Mouse (Mus musculus) MEL (cell line): ENCODE data around the gene Tprn. TPM values are rescaled to one million over a fixed set of nuclear protein-coding genes. Genes with fewer than 3 reads are reported as not detected.

Experiments used
- DNase-seq: peaks from one replicate; pipeline ENCODE4 v3.0.0; 2011; ENCODE audit warnings: low read depth, low spot score
- H3K27ac ChIP-seq: 2 replicates; pipeline ENCODE4 v1.5.1; 2012; ENCODE audit warnings: low read depth, mild to moderate bottlenecking, control low read depth, low read length, moderate library complexity; ENCODE audit not compliant: control insufficient read depth
- H3K27me3 ChIP-seq, 2 experiments: fragments of 150-350 bp in 1 of 2; sonication (generic) in 1 of 2; 2 replicates each; pipeline ENCODE4 v1.6.1; 2012; ENCODE audit warnings: low read length in 2 of 2, mild to moderate bottlenecking in 2 of 2, improper control_type of control experiment in 1 of 2, moderate library complexity in 1 of 2; ENCODE audit not compliant: insufficient read depth in 2 of 2, control insufficient read depth in 1 of 2
- H3K36me3 ChIP-seq, 2 experiments: 2 replicates each; pipeline ENCODE4 v1.6.1; 2012 to 2014; ENCODE audit warnings: low read length in 2 of 2, improper control_type of control experiment in 1 of 2, inconsistent platforms in 1 of 2, mild to moderate bottlenecking in 1 of 2; ENCODE audit not compliant: insufficient read depth in 2 of 2, control insufficient read depth in 1 of 2
- H3K4me1 ChIP-seq, 2 experiments: fragments of 150-350 bp in 1 of 2; sonication (generic) in 1 of 2; 2 replicates each; pipeline ENCODE4 v1.6.1; 2012; ENCODE audit warnings: low read length in 2 of 2, improper control_type of control experiment in 1 of 2, mild to moderate bottlenecking in 1 of 2; ENCODE audit not compliant: insufficient read depth in 2 of 2, control insufficient read depth in 1 of 2
- H3K4me3 ChIP-seq, 2 experiments: fragments of 150-350 bp in 1 of 2; sonication (generic) in 1 of 2; 2 replicates each; pipeline ENCODE4 v1.5.1; 2012; ENCODE audit warnings: low read depth in 2 of 2, low read length in 2 of 2, mild to moderate bottlenecking in 2 of 2, moderate library complexity in 2 of 2, control low read depth in 1 of 2, improper control_type of control experiment in 1 of 2; ENCODE audit not compliant: control insufficient read depth in 1 of 2, insufficient read depth in 1 of 2
- H3K79me2 ChIP-seq: 2 replicates; pipeline ENCODE4 v1.6.1; 2012; ENCODE audit warnings: mild to moderate bottlenecking, low read length, moderate library complexity; ENCODE audit not compliant: control insufficient read depth, poor library complexity, insufficient read depth
- H3K9ac ChIP-seq: 2 replicates; pipeline ENCODE4 v1.6.1; 2012; ENCODE audit warnings: low read depth, mild to moderate bottlenecking, control low read depth, low read length, moderate library complexity; ENCODE audit not compliant: control insufficient read depth, poor library complexity, severe bottlenecking
- H3K9me3 ChIP-seq: fragments of 150-350 bp; sonication (generic); replicated peaks from 2 replicates; pipeline ENCODE4 v1.6.1; 2012; ENCODE audit warnings: mild to moderate bottlenecking, low read length, improper control_type of control experiment, moderate library complexity; ENCODE audit not compliant: insufficient read depth
- CHD2 ChIP-seq: IDR thresholded peaks from 2 replicates; pipeline ENCODE4 v1.6.1; 2011; ENCODE audit warnings: low read length, improper control_type of control experiment
- E2F4 ChIP-seq: IDR thresholded peaks from 2 replicates; pipeline ENCODE4 v1.6.1; 2011; ENCODE audit warnings: low read depth, low read length, improper control_type of control experiment, borderline replicate concordance
- ELF1 ChIP-seq: IDR thresholded peaks from 2 replicates; pipeline ENCODE4 v1.6.1; 2014; ENCODE audit warnings: low read depth, mild to moderate bottlenecking, inconsistent platforms, low read length, improper control_type of control experiment, moderate library complexity
- ETS1 ChIP-seq: IDR thresholded peaks from 2 replicates; pipeline ENCODE4 v1.6.1; 2012; ENCODE audit warnings: low read depth, mild to moderate bottlenecking, inconsistent platforms, low read length, improper control_type of control experiment, moderate library complexity
- GABPA ChIP-seq: IDR thresholded peaks from 2 replicates; pipeline ENCODE4 v1.6.1; 2012; ENCODE audit warnings: low read depth, mild to moderate bottlenecking, inconsistent platforms, low read length, improper control_type of control experiment, moderate library complexity
- HCFC1 ChIP-seq: IDR thresholded peaks from 2 replicates; pipeline ENCODE4 v1.6.1; 2012; ENCODE audit warnings: low read depth, mild to moderate bottlenecking, inconsistent platforms, low read length, improper control_type of control experiment, moderate library complexity
- MXI1 ChIP-seq: IDR thresholded peaks from 2 replicates; pipeline ENCODE4 v1.6.1; 2011; ENCODE audit warnings: mild to moderate bottlenecking, low read depth, low read length, improper control_type of control experiment
- MYC ChIP-seq: IDR thresholded peaks from 2 replicates; pipeline ENCODE4 v1.6.1; 2011; ENCODE audit warnings: low read depth, mild to moderate bottlenecking, low read length, improper control_type of control experiment, moderate library complexity
- NRF1 ChIP-seq: IDR thresholded peaks from 2 replicates; pipeline ENCODE4 v1.6.1; 2014; ENCODE audit warnings: low read depth, mild to moderate bottlenecking, inconsistent platforms, low read length, improper control_type of control experiment, moderate library complexity; ENCODE audit not compliant: poor library complexity, insufficient read depth, severe bottlenecking
- POLR2A ChIP-seq, 2 experiments: IDR thresholded peaks; 2 replicates each; pipeline ENCODE4 v1.6.1; 2011 to 2012; ENCODE audit warnings: low read length in 2 of 2, mild to moderate bottlenecking in 2 of 2, control low read depth in 1 of 2, improper control_type of control experiment in 1 of 2, low read depth in 1 of 2, moderate library complexity in 1 of 2; ENCODE audit not compliant: control insufficient read depth in 1 of 2, insufficient read depth in 1 of 2, poor library complexity in 1 of 2
- POLR2AphosphoS5 ChIP-seq: IDR thresholded peaks from 2 replicates; pipeline ENCODE4 v1.6.1; 2012; ENCODE audit warnings: low read depth, borderline replicate concordance, mild to moderate bottlenecking, inconsistent platforms, low read length, moderate library complexity, mixed read lengths
- RCOR1 ChIP-seq: IDR thresholded peaks from 2 replicates; pipeline ENCODE4 v1.6.1; 2012; ENCODE audit warnings: low read depth, mild to moderate bottlenecking, inconsistent platforms, low read length, improper control_type of control experiment
- SMC3 ChIP-seq: IDR thresholded peaks from 2 replicates; pipeline ENCODE4 v1.6.1; 2011; ENCODE audit warnings: low read depth, low read length, improper control_type of control experiment
- TAL1 ChIP-seq: IDR thresholded peaks from 2 replicates; pipeline ENCODE4 v1.6.1; 2012; ENCODE audit warnings: mild to moderate bottlenecking, inconsistent platforms, low read length, moderate library complexity, mixed read lengths
- TCF12 ChIP-seq: IDR thresholded peaks from 2 replicates; pipeline ENCODE4 v1.6.1; 2014; ENCODE audit warnings: low read depth, mild to moderate bottlenecking, inconsistent platforms, low read length, improper control_type of control experiment, moderate library complexity
- UBTF ChIP-seq: IDR thresholded peaks from 2 replicates; pipeline ENCODE4 v1.6.1; 2012; ENCODE audit warnings: low read depth, mild to moderate bottlenecking, inconsistent platforms, low read length, improper control_type of control experiment, moderate library complexity, borderline replicate concordance; ENCODE audit not compliant: insufficient read depth
- ZC3H11A ChIP-seq: IDR thresholded peaks from 2 replicates; pipeline ENCODE4 v1.6.1; 2012; ENCODE audit warnings: low read depth, mild to moderate bottlenecking, inconsistent platforms, low read length, improper control_type of control experiment
- ZMIZ1 ChIP-seq: IDR thresholded peaks from 2 replicates; pipeline ENCODE4 v1.6.1; 2012; ENCODE audit warnings: low read depth, mild to moderate bottlenecking, inconsistent platforms, low read length, improper control_type of control experiment, moderate library complexity
- polyA plus RNA-seq, 2 experiments: library from polyadenylated mRNA; stranded (reverse) in 1 of 2; unstranded in 1 of 2; fragments of >175 nt in 1 of 2; fragments of >200 nt in 1 of 2; gene quantifications; 2 replicates each; pipeline versions ENCODE4 v1.2.1 to v1.2.4; 2012; ENCODE audit warnings: low replicate concordance in 2 of 2, low read depth in 1 of 2; ENCODE audit not compliant: insufficient read length in 2 of 2, insufficient read depth in 1 of 2, missing spikeins in 1 of 2
- total RNA-seq: library from RNA; depleted of rRNA; stranded (reverse); fragments of 300-350 nt; gene quantifications from 2 replicates; pipeline ENCODE4 v1.2.3, GENCODE M21; 2012

The Tprn gene
- total and polyA plus RNA-seq, 3 experiments: 32.9 to 50.8 TPM; not detected in 1

GRCm38 (mm10) chr2:25310180-25310579 lies 47.8 kb downstream of the Tprn start:
- no peaks in the 10 kb centered on the region for H3K4me1 ChIP-seq
- no peak overlapping the region for H3K27ac ChIP-seq
- H3K36me3 ChIP-seq: no peaks in the 10 kb centered on the region
- H3K9ac ChIP-seq: no peak overlapping the region
- DNase-seq: no peak
- no peaks in the 10 kb centered on the region for H3K9me3 ChIP-seq
- TF ChIP-seq POLR2A (IDR thresholded peaks at IDR 0.05; ENCODE audit: control insufficient read depth in 1 of 2, insufficient read depth in 1 of 2, low read depth in 1 of 2, low read length in 2 of 2, poor library complexity in 1 of 2) (no peak), SMC3 (no peak), NRF1 (no peak), E2F4 (no peak), MYC (no peak), MXI1 (no peak), RCOR1 (no peak), ELF1 (no peak)
- no peak overlapping the region for H3K4me3 ChIP-seq
- H3K79me2 ChIP-seq: no peaks in the 10 kb centered on the region
- peaks cover 0 to 2% of the 10 kb centered on the region in 2 experiments; a peak in 1 of 4 replicates for H3K27me3 ChIP-seq

GRCm38 (mm10) chr2:25310969-25311368 lies 48.6 kb downstream of the Tprn start:
- H3K4me3 ChIP-seq: no peak overlapping the region
- DNase-seq: no peak
- peaks cover 0 to 2% of the 10 kb centered on the region in 2 experiments; a peak in 1 of 4 replicates for H3K27me3 ChIP-seq
- no peaks in the 10 kb centered on the region for H3K79me2 ChIP-seq
- no peaks in the 10 kb centered on the region for H3K9me3 ChIP-seq
- no peak overlapping the region for H3K9ac ChIP-seq
- no peaks in the 10 kb centered on the region for H3K4me1 ChIP-seq
- TF ChIP-seq TAL1 (no peak), TCF12 (no peak), ZMIZ1 (no peak), GABPA (no peak), HCFC1 (no peak), ELF1 (no peak), ETS1 (no peak), UBTF (no peak)
- no peaks in the 10 kb centered on the region for H3K36me3 ChIP-seq
- H3K27ac ChIP-seq: no peak overlapping the region

GRCm38 (mm10) chr2:25311491-25311891 lies 49.1 kb downstream of the Tprn start:
- DNase-seq: no peak
- Histone ChIP-seq H3K9ac (no peak overlapping the region), H3K4me1 (no peaks in the 10 kb centered on the region)

More at GRCm38 (mm10) chr2:25311491-25311891, 49.1 kb downstream of the Tprn start:
- peaks cover 0 to 2% of the 10 kb centered on the region in 2 experiments; a peak in 1 of 4 replicates for H3K27me3 ChIP-seq
- no peaks in the 10 kb centered on the region for H3K79me2 ChIP-seq
- TF ChIP-seq E2F4 (no peak), SMC3 (no peak), ZC3H11A (no peak), POLR2AphosphoS5 (no peak), CHD2 (no peak)
- no peaks in the 10 kb centered on the region for H3K9me3 ChIP-seq
- H3K27ac ChIP-seq: no peak overlapping the region
- no peaks in the 10 kb centered on the region for H3K36me3 ChIP-seq
- no peak overlapping the region for H3K4me3 ChIP-seq
